Mouse (Mus musculus): Measurements from ENCODE around the gene Luzp2. TPM values are rescaled to one million over a fixed set of nuclear protein-coding genes. Genes with fewer than 3 reads are reported as not detected.

Gene Luzp2
- total RNA-seq (2023) = not detected in 4 replicates

GRCm38 (mm10) chr7:54835372-54835851, at the start of gene Luzp2:
Luzp2 (plus strand) TSS chr7:54835498.

